Mouse (Mus musculus) left cerebral cortex, postnatal 4 days (tissue): ENCODE results near the gene Plcd3. TPM values are rescaled to one million over a fixed set of nuclear protein-coding genes. Genes with fewer than 3 reads are reported as not detected.

ENCODE experiments used
- DNase-seq: peaks from one replicate; pipeline ENCODE4 v3.0.0-alpha.2; 2022
- intact Hi-C: fragments of 180-260 bp; cut with DNase I; formaldehyde crosslinking; loops from one replicate; pipeline ENCODE4 v1.15.1; 2025
- total RNA-seq, 2 experiments: library from RNA; stranded (reverse); gene quantifications; 2 replicates each; pipeline ENCODE4 v1.2.3; 2021

Gene Plcd3
- total RNA-seq, 2 experiments from 2014 or later: 11.1 to 13.8 TPM

DNA sequence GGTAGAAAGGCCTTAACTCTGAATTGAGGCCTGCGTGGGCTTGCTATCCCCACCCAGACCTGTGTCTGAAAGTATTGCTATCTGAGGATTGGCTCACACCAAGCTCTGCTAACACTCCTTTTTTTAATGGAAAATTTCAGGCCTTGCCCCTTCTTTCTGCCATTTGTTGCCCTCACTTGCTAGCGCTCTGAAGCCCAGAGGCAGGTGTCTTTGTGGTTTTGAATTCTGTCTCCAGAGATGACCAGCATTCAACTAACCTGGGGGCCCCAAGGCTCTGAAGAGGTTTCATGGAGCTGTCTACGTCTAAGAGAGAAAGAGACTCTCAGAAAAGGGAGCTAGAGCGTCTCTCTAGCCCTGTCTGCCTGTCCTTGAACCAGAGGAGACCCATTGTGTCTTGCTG, 33.2 kb downstream of the Plcd3 start:
- DNase-seq: no peak
- intact Hi-C loops: no loop called here

DNA sequence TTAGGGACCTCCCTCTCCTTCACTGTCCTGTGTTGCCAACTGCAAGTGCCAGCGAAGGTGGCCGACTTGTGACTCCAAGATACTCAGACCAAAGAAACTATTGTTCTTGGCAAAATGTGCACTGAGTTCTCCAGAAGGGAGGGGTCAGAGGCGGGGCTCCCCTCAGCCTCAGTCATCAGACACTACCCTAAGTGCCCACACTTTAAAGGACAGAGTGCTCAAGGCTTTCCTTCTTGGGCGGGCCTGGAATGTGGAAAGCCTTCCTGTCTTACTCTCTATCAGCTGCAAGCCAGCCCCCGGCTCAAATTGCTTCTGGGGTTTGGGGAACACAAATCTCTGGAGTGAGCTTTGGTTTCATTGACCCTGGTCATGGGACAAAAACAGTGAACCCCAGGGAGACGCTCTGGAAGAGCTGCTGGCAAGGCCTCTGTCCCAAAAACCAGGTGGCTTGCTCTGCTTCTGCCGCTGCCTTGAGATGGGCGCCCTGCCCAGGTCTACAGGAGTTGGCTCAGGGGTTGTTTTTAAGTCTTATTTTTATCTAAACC, 33.9 kb downstream of the Plcd3 start:
- intact Hi-C loops: no loop called here
- no peak for DNase-seq

DNA sequence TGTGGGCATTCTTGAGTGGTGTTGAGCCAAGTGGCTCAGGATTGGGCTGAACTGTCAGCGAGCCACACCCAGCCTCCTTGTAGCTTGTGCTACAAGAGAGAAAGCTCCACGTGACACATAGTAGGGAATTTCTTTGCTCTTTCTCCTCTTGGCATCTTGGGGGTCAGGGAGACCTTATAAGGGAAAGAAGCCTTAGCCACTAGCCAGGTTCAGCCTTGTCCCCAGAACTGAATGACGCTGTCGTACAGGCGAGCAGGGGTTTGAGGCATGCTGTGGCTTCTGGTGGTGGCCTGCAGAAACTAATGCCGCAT, 34.5 kb downstream of the Plcd3 start:
- no peak for DNase-seq
- intact Hi-C loops: no loop called here

DNA sequence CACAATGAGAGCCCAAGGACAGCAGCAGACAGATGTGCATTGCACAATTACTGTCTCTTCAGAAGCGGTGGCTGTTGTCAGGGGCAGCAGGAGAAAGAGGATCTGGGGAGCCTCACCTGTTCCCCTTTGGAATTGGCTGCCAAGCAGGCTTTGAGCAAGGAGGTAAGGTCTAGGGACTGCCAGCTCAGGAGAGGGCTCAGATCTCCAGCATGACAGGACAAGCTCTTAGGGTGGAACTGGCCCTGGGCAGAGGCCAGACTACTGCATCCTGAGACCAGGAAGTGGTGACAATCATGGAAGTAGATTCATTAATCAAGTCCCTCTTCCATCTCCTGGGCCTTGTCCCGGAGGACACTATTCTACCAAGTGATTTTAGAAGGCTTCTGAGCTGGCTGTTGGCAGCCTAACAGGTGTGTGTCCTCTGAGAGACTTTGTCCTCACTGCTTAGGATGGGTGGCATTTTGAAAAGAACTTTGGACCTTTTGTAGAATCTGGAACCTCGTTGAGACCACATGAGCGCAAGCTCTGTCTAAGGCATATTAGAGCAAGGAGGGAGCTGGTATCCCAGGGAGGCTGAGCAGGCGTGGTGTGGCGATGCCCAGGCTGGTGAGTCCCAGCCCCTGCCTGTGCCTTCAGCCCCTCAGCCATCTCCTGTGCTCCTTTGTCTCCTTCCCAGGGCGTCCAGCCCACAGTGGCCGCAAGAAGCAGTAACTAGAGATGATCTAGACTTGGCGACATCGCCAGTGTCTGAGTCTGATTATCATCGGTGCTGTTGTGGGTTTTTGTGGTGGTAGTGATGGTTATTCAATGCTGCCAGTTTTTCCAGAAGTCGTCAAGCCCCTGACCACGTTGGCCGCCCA, 35.0 kb downstream of the Plcd3 start:
- intact Hi-C loops: no loop called here
- DNase-seq: no peak

DNA sequence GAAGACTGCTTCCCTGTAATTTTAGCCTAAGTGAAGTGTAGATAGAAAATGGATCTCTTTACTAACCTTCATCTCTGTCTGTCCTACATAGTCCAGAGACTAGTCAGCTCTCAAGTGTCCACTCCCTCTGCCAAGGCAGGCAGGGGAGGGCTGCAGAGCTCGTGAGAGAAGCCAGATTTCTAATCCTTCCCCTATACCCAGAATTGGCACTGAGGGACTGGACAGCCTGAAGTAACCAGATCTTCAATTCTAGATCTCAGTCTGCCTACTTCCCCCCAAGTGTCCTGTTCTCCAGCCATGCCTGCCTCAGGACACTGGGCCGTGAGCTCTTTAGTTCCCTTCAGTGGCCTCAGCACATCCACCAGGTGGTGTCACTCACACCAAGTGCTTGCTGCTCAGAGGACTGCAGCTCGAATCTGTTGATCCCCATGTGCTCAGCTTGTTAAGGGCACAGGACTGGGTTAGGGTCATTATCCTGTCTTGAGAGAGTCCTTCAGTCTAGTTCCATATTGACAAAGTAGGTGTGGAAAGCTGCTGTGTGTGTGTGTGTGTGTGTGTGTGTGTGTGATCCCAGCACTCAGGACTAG, 42.9 kb downstream of the Plcd3 start:
- DNase-seq: no peak
- intact Hi-C loops: loop anchor here (10.0 kb wide), 1 partner anchor 154 kb away; the partner anchor contains the start of gene Gfap

DNA sequence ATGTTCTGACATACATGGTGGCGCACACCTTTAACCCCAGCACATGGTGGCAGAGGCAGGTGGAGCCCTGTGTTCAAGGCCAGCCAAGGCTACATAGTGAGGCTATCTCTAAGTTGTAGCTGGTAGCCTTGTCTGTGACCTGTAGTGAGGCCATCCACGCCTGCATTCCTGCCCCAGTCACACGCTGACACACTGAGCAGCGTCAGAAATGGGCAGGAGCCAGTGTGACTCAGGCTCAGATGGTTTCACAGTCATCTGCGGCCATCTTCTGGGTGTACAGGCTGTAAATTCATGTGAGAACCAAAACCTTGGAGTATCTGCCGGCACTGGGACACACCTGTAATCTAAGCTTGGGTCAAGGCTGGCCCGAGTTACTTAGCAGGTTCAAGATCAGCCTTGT, 44.8 kb downstream of the Plcd3 start:
- intact Hi-C loops: loop anchor here (10.0 kb wide), 1 partner anchor 152 kb away; the partner anchor contains the start of gene Gfap
- DNase-seq: no peak

DNA sequence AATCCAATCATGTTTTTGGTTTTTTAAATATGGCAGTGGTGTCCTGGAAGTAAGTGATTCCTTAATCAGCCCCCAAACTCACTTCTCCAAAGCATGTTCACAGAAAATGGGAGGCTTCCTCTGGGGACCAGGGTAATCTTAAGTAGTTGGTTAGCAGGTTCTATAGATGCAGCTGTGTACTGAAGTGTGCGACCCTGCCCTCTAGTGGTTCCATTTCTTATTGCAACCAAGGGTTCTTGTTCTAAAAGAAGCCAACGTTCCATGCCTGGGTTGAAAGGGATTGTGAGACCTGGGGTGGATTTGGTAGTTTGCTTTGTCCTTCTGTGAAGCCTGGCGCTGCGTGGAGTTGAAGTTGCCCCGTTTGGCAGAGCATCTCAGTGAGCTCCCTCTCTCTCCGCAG, 46.7 kb downstream of the Plcd3 start:
- peak; percentile 71 for DNase-seq
- intact Hi-C loops: loop anchor here (10.0 kb wide), 1 partner anchor 150 kb away; the partner anchor contains the start of gene Gfap

DNA sequence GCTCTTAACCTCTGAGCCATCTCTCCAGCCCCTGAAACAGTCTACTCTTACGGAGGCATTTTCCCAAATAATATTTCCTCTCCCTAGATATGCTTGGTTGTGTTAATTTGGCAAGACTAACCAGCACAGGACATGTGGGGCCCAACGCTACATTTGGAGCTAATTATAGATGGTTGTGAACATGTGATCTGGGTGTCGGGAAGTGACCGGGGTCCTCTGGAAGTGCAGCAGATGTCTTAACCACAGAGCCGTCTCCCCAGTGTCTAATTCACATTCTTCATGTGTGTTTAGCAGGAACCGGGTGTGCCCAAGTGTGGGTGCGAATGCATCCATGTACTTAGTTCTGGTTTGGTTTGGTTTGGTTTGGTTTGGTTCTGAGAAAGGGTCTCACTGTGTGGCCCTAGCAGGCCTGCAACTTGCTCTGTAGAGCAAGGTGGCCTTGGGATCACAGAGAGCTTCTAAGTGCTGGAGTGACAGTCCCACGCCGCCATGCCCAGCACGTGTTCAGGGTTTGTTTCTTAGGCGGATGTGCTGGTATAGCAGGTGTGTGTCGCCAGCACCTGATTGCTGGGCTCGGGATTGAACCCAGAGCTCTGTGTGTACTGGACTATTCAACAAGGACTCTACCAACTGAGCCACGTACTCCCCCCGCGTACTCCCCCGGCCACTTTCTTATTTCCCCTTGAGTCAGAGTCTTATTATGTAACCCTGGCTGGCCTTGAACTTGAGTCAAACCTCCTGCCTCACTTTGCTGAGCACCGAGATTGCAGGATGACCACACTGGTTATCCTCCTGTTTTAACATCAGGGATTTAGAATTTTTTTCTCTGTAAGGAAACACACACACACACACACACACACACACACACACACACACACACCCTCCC, 48.0 kb downstream of the Plcd3 start:
- DNase-seq: no peak
- intact Hi-C loops: loop anchor here (10.0 kb wide), 1 partner anchor 149 kb away; the partner anchor contains the start of gene Gfap

DNA sequence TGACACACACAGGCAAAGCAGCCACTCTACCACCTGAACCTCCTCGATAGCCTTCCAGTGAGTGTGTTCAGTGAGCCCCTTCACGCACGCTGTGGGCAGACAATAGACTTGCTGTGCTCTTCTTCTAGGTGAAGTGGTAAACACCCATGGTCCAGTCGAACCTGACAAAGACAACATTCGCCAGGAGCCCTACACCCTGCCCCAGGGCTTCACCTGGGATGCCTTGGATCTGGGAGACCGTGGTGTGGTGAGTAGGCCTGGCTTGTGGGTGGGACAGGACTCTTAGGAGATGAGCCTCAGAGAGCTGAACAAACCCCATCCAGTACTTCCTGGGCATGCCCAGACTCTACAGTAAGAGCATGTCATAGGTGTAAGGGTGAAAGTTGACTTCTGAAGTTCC, 49.4 kb downstream of the Plcd3 start:
- intact Hi-C loops: loop anchor here (10.0 kb wide), 1 partner anchor 147 kb away; the partner anchor contains the start of gene Gfap

DNA sequence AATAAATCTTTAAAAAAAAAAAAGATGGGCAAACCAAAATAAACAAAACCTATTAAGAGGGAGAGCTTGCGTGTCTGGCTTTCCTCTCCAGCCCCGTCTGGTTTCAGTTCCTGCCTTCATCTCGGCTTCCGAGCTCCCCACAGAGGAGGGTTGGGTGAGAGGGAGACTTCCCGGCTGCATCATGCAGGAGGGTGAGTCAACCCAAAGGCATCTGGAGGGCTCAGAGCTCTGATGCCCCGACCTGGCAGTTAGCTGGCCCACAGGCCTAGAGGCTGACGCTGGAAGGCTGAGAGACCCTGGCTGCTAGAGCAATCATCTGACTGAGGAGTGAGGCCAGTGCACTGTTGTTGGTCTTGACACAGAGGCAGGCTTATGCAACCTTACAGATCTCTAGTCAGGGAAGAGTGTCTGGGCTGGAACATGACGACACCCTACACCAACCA, 50.2 kb downstream of the Plcd3 start:
- intact Hi-C loops: loop anchor here (10.0 kb wide), 1 partner anchor 146 kb away; the partner anchor contains the start of gene Gfap
- no peak for DNase-seq

More for the DNA sequence above, 49.4 kb downstream of the Plcd3 start:
- DNase-seq: no peak

DNA sequence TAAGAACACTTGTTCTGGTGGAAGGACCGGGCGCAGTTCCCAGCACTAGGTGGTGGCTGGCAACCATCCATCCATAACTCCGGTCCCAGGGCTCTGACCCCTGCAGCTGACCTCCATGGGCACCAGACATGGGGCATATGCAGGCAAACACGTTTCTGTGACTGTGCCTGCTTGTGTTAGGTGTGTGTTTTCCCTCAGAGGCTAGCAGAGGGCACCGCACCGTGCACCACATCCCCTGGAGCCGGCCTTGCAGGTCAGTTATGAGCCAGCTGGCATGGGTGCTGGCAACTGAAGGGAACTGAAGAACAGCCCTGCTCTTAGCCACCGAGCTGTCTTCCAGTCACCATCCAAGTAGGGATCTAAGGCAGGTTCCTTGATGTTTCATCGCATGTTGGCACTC, 51.3 kb downstream of the Plcd3 start:
- DNase-seq: no peak
- intact Hi-C loops: loop anchor here (10.0 kb wide), 1 partner anchor 145 kb away; the partner anchor contains the start of gene Gfap

DNA sequence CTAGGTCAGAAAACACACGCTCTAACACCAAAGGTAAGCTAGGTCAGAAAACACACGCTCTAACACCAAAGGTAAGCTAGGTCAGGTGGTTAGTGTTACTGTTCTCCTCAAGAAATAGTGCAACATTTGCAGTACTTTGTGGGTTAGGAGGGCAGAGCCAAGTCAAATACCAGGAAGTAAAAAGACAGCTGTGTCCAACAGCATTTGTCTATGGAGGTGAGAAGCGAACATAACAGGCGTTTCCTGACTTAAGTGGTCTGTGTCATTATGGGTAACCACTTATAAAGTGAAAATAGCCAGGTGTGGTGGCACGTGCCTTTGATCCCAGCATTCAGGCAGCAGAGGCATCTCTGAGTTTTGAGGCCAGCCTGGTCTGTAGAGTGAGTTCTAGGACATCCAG, 51.8 kb downstream of the Plcd3 start:
- DNase-seq: no peak
- intact Hi-C loops: loop anchor here (10.0 kb wide), 1 partner anchor 145 kb away; the partner anchor contains the start of gene Gfap

DNA sequence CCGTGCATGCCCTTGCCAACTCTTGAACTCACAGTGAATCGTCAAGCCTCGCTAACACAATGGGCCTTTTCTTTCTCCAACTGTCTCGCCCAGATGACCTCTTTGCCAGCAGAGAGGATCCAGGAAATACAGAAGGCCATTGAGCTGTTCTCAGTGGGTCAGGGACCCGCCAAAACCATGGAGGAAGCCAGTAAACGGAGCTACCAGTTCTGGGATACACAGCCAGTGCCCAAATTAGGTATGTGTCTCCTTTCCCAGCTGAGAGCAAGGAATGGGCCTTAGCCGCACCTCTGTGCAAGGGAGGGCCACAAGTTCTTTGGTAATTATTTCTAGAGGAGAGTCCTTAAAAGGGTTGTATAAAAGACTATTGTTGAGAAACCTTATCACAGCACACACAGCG, 55.2 kb downstream of the Plcd3 start:
- intact Hi-C loops: no loop called here
- DNase-seq: no peak

DNA sequence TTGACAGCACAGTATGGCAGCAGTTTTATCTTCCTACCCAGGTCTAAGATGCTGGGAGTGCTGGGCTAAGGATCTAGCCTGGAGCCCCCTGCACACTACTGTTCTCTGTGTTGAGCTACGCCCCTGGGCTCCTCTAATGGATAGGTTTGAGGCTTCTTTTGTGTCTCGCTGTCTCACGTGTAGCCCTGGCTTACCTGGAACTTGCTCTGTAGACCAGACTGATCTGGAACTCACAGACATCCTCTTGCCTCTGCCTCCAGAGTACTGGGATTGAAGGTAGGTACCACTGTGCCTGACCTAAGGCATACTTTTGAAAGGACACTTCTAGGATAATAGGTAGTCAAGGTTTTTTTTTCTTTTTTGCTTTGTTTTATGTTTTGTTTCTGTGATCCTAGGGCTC, 57.5 kb downstream of the Plcd3 start:
- no peak for DNase-seq
- intact Hi-C loops: no loop called here

DNA sequence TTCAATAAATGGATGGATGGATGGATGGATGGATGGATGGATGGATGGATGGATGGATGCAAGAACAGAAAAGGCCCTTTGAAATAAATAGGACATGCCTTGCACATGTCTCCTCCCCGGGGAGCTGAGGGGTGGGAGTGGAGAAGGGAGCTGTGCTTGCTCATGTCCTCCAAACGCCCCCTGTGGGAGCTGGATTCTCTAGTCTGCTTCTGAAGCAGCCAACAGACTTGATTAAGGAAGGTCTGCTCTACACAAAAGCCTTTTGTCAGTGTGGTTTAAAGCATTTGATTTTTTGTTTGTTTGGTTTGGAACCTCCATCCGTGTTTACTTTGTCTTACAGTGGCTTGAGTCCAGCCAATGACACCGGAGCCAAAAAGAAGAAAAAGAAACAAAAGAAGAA, 58.6 kb downstream of the Plcd3 start:
- no peak for DNase-seq
- intact Hi-C loops: no loop called here

DNA sequence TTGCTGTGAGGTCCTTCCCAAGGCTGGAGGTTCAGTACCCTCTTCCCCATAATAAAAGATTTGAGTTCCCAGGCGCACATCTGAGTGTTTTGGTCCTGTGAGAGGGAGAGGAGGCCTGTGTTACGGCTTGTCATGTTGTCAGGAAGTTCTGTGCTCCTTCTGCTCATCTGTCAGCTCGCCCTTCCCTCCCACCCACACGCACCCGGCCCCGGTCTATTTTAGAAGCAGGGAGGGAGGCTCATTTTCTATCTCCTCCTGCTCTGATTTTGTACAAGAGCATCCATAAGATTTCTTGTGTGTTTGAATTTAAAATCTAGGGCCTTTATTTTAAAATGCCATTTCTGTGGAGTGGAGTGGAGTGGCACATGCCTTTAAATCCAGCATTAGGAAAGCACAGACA, 63.4 kb downstream of the Plcd3 start:
- intact Hi-C loops: no loop called here
- DNase-seq: no peak

DNA sequence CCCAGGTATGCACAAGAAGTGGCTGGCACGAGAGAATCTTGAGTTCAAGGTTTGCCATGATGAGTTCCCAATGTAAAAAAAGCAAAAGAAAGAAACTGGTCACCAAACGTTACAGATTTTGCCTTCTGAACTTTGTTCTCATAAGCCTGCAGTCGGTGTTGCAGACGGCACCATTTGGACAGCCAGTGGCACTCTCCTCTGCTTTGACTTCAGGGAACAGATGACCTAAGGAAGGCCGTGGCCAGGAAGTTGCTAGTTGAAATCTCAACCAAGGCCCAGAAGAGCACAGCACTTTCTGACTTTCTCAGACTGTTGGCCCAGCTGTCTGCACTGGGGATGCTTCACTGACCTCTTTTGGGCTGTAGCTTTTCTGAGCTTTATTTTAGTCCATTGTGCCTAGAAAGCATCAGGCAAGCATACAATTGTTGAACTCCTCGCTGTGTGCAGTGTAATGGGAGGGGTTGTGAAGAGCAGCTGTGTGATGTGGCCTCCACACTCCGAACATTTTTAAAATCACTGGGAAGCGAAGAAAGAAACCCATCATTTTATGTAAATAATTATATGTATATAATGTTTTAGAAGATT, 64.5 kb downstream of the Plcd3 start:
- DNase-seq: no peak
- intact Hi-C loops: no loop called here

DNA sequence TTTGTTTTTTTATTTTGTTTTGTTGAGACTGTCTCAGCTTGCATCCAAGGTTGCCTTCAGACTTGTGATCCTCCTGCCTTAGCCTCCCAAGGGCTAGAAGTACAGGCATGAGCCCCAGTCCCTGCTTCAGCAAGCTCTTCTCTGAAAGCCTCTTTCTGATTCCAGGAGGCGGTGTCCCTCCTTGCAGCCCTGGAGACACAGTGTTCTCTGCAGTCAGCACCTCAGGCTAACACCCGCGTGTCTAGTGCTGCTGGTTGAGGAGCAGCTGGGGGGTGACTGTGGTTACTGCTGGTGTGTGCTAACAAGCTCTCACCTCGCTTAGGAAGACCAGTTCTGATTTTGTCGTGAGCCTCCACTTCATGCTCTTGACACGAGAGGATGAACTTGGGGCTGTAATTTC, 66.5 kb downstream of the Plcd3 start:
- intact Hi-C loops: no loop called here

DNA sequence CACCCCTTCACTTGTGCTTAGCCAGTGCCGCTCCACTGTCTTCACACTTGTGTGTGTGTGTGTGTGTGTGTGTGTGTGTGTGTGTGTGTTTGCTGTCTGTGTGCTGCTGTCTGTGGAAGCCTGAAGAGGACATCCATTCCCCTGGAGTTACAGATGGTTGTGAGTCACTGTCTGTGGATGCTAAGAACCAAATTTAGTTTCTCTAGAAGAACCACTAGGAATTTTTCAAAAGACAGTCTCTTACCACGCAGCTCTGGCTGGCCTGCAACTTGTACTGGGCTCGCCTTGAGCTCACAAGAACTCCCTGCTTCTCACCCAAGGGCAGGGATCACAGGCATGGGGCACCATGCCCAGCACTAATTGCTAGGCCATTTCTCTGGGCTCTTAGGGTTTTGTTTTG, 68.4 kb downstream of the Plcd3 start:
- DNase-seq: no peak
- intact Hi-C loops: no loop called here

More for the DNA sequence above, 66.5 kb downstream of the Plcd3 start:
- no peak for DNase-seq

DNA sequence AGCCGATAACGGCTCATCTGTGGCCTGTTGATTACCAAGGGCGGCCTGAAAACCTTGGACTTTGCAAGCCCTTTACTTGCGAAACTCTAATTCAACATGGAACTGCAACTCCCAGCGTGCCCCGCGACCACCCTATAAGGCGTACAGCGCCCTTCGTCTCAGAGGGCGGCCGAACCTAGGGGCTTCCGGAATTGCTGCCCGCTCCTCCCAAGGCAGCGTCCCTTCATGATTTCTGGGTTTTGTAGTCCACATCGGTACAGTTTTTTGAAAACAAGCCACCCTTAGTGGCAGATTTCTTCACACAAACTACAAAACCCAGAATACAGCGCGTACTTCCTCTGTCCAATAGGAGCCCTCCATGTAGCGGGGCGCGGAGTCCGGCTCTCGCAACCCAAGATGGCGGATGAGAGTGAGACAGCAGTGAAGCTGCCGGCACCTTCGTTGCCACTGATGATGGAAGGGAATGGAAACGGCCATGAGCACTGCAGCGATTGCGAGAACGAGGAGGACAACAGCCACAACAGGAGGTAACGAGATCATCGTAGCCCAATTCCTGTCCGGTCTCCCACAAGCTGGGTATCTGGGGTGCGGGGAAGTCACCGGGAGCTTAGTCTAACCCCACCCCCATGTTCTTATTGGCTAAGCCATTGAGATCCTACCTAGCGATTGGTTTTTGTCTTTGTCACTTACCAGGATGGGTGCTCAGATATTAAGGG, 73.1 kb downstream of the Plcd3 start, which contains the start of the genes Nmt1 and Dcakd:
Nmt1 (plus strand) TSS at position 15 of the 716 bp plus-strand sequence.
Dcakd (minus strand) TSS at position 158 of the 716 bp plus-strand sequence.
- peak; percentile 93 for DNase-seq
- intact Hi-C loops: no loop called here
